Mouse (Mus musculus): Measurements from ENCODE around the gene Asb16. TPM values are rescaled to one million over a fixed set of nuclear protein-coding genes. Genes with fewer than 3 reads are reported as not detected.

Gene Asb16
- polyA plus RNA-seq, 1 experiment from 2014 or later = not detected

- H3K27me3 ChIP-seq (ENCODE audit: insufficient read depth, low read length) = no peaks in the 10 kb centered on the region
- 82% methylated on average over 11 of the region's 11 CpGs for WGBS
- no peak overlapping the region for H3K4me2 ChIP-seq (replicated peaks; ENCODE audit: low read depth, low read length)
- H3K36me3 ChIP-seq (ENCODE audit: insufficient read depth, low read length) = peaks cover 59% of the 10 kb centered on the region
- H3K27ac ChIP-seq (ENCODE audit: low read length) = no peak overlapping the region
- no peaks in the 10 kb centered on the region for H3K9me3 ChIP-seq (ENCODE audit: low read length)
- H3K4me3 ChIP-seq (ENCODE audit: low read length) = no peak overlapping the region
- peaks cover 24% of the 10 kb centered on the region for H3K4me1 ChIP-seq (ENCODE audit: insufficient read depth, low read length)
- ATAC-seq (ENCODE audit: low FRiP score, low TSS enrichment) = no peak
- H3K9ac ChIP-seq (replicated peaks; ENCODE audit: low read length) = no peak overlapping the region
Measured at GRCm38 (mm10) chr11:102291051-102291535, 22.6 kb downstream of the Asb16 start.

- peaks cover 26% of the 10 kb centered on the region for H3K4me1 ChIP-seq (ENCODE audit: insufficient read depth, low read length)
- no peak overlapping the region for H3K9ac ChIP-seq (replicated peaks; ENCODE audit: low read length)
- H3K4me2 ChIP-seq (replicated peaks; ENCODE audit: low read depth, low read length) = no peak overlapping the region
- no peak for ATAC-seq (ENCODE audit: low FRiP score, low TSS enrichment)
- no peak overlapping the region for H3K27ac ChIP-seq (ENCODE audit: low read length)
- WGBS = 92% methylated on average over 13 of the region's 13 CpGs
- H3K4me3 ChIP-seq (ENCODE audit: low read length) = no peak overlapping the region
- H3K9me3 ChIP-seq (ENCODE audit: low read length) = no peaks in the 10 kb centered on the region
- H3K36me3 ChIP-seq (ENCODE audit: insufficient read depth, low read length) = peaks cover 41% of the 10 kb centered on the region
- H3K27me3 ChIP-seq (ENCODE audit: insufficient read depth, low read length) = no peaks in the 10 kb centered on the region
Measured at GRCm38 (mm10) chr11:102293971-102294370, 25.4 kb downstream of the Asb16 start.

GRCm38 (mm10) chr11:102294416-102294815 is 25.9 kb downstream of the Asb16 start:
- H3K9me3 ChIP-seq (ENCODE audit: low read length) = no peaks in the 10 kb centered on the region
- WGBS = 67% methylated on average over 5 of the region's 5 CpGs
- peaks cover 24% of the 10 kb centered on the region for H3K4me1 ChIP-seq (ENCODE audit: insufficient read depth, low read length)
- H3K27me3 ChIP-seq (ENCODE audit: insufficient read depth, low read length) = no peaks in the 10 kb centered on the region
- no peak overlapping the region for H3K27ac ChIP-seq (ENCODE audit: low read length)
- 0 out of 2 replicates have a peak overlapping the region, but pooled peaks have one; percentile 92 for H3K9ac ChIP-seq (replicated peaks; ENCODE audit: low read length)
- no peak overlapping the region for H3K4me3 ChIP-seq (ENCODE audit: low read length)
- peaks cover 39% of the 10 kb centered on the region for H3K36me3 ChIP-seq (ENCODE audit: insufficient read depth, low read length)
- ATAC-seq (ENCODE audit: low FRiP score, low TSS enrichment) = no peak
- no peak overlapping the region for H3K4me2 ChIP-seq (replicated peaks; ENCODE audit: low read depth, low read length)

GRCm38 (mm10) chr11:102294887-102295597 is 26.5 kb downstream of the Asb16 start:
- ATAC-seq (ENCODE audit: low FRiP score, low TSS enrichment) = 0 out of 2 replicates have a peak, but pooled peaks have one; percentile 1
- Histone ChIP-seq H3K36me3 (ENCODE audit: insufficient read depth, low read length) (peaks cover 39% of the 10 kb centered on the region), H3K27me3 (ENCODE audit: insufficient read depth, low read length) (no peaks in the 10 kb centered on the region), H3K4me1 (ENCODE audit: insufficient read depth, low read length) (peaks cover 23% of the 10 kb centered on the region), H3K4me2 (replicated peaks; ENCODE audit: low read depth, low read length) (peak overlapping the region; percentile 70), H3K9me3 (ENCODE audit: low read length) (no peaks in the 10 kb centered on the region), H3K4me3 (ENCODE audit: low read length) (peak overlapping the region; percentile 81), H3K27ac (ENCODE audit: low read length) (peak overlapping the region; percentile 99), H3K9ac (replicated peaks; ENCODE audit: low read length) (peak overlapping the region; percentile 92)
- WGBS = 70% methylated on average over 12 of the region's 12 CpGs

- Histone ChIP-seq H3K27ac (ENCODE audit: low read length) (peak overlapping the region; percentile 99), H3K9ac (replicated peaks; ENCODE audit: low read length) (peak overlapping the region; percentile 92), H3K4me1 (ENCODE audit: insufficient read depth, low read length) (peaks cover 23% of the 10 kb centered on the region), H3K27me3 (ENCODE audit: insufficient read depth, low read length) (no peaks in the 10 kb centered on the region), H3K4me2 (replicated peaks; ENCODE audit: low read depth, low read length) (peak overlapping the region; percentile 70), H3K4me3 (ENCODE audit: low read length) (peak overlapping the region; percentile 81), H3K36me3 (ENCODE audit: insufficient read depth, low read length) (peaks cover 33% of the 10 kb centered on the region), H3K9me3 (ENCODE audit: low read length) (no peaks in the 10 kb centered on the region)
- ATAC-seq (ENCODE audit: low FRiP score, low TSS enrichment) = peak; percentile 25
- WGBS = under 1% methylated on average over 33 of the region's 73 CpGs
Measured at GRCm38 (mm10) chr11:102295598-102296471, 27.3 kb downstream of the Asb16 start.

GRCm38 (mm10) chr11:102296491-102297472 is 28.2 kb downstream of the Asb16 start, which contains the start of gene Atxn7l3:
Gene Atxn7l3 (minus strand): TSS chr11:102296631.
- WGBS = 0% methylated on average over 57 of the region's 125 CpGs
- H3K4me3 ChIP-seq (ENCODE audit: low read length) = peak within 1 kb of the TSS; percentile 81

GRCm38 (mm10) chr11:102297577-102298556 is 29.3 kb downstream of the Asb16 start:
- Histone ChIP-seq H3K4me1 (ENCODE audit: insufficient read depth, low read length) (peaks cover 23% of the 10 kb centered on the region), H3K9me3 (ENCODE audit: low read length) (no peaks in the 10 kb centered on the region), H3K27ac (ENCODE audit: low read length) (peak overlapping the region; percentile 99), H3K36me3 (ENCODE audit: insufficient read depth, low read length) (peaks cover 13% of the 10 kb centered on the region), H3K4me2 (replicated peaks; ENCODE audit: low read depth, low read length) (peak overlapping the region; percentile 70), H3K4me3 (ENCODE audit: low read length) (peak overlapping the region; percentile 81), H3K27me3 (ENCODE audit: insufficient read depth, low read length) (no peaks in the 10 kb centered on the region), H3K9ac (replicated peaks; ENCODE audit: low read length) (peak overlapping the region; percentile 80)
- ATAC-seq (ENCODE audit: low FRiP score, low TSS enrichment) = peak; percentile 29
- 23% methylated on average over 27 of the region's 27 CpGs for WGBS

More at GRCm38 (mm10) chr11:102296491-102297472, 28.2 kb downstream of the Asb16 start, which contains the start of gene Atxn7l3:
- peak within 1 kb of the TSS; percentile 99 for H3K27ac ChIP-seq (ENCODE audit: low read length)
- H3K27me3 ChIP-seq (ENCODE audit: insufficient read depth, low read length) = no peaks in the 10 kb centered on the region
- ATAC-seq (ENCODE audit: low FRiP score, low TSS enrichment) = peak; percentile 96
- peaks cover 23% of the 10 kb centered on the region for H3K4me1 ChIP-seq (ENCODE audit: insufficient read depth, low read length)
- H3K4me2 ChIP-seq (replicated peaks; ENCODE audit: low read depth, low read length) = peak within 1 kb of the TSS; percentile 70
- H3K9me3 ChIP-seq (ENCODE audit: low read length) = no peaks in the 10 kb centered on the region
- H3K36me3 ChIP-seq (ENCODE audit: insufficient read depth, low read length) = peaks cover 23% of the 10 kb centered on the region
- H3K9ac ChIP-seq (replicated peaks; ENCODE audit: low read length) = peak within 1 kb of the TSS; percentile 92

GRCm38 (mm10) chr11:102299839-102300238 is 31.3 kb downstream of the Asb16 start:
- Histone ChIP-seq H3K4me3 (ENCODE audit: low read length) (no peak overlapping the region), H3K27me3 (ENCODE audit: insufficient read depth, low read length) (no peaks in the 10 kb centered on the region), H3K4me2 (replicated peaks; ENCODE audit: low read depth, low read length) (no peak overlapping the region), H3K9me3 (ENCODE audit: low read length) (no peaks in the 10 kb centered on the region), H3K9ac (replicated peaks; ENCODE audit: low read length) (no peak overlapping the region), H3K27ac (ENCODE audit: low read length) (no peak overlapping the region), H3K36me3 (ENCODE audit: insufficient read depth, low read length) (no peaks in the 10 kb centered on the region), H3K4me1 (ENCODE audit: insufficient read depth, low read length) (peaks cover 17% of the 10 kb centered on the region)
- no peak for ATAC-seq (ENCODE audit: low FRiP score, low TSS enrichment)
- 11% methylated on average over 1 of the region's 1 CpGs for WGBS
